Mouse (Mus musculus) lung, embryonic 14.5 days (tissue): ENCODE measurements at regions not wholly inside any gene's neighbourhood (a gene's known extent, or its start where the extent isn't known, plus 50 kb on each side); places are given as distances from the start of the nearest gene placed in this dataset.

Source experiments
- ATAC-seq: fragments of 200-750 bp; cut with Nextera tagmentation; 2 replicates; pipeline ENCODE4 v1.8.0; 2017; ENCODE audit warnings: mild to moderate bottlenecking, moderate TSS enrichment, moderate library complexity; ENCODE audit not compliant: insufficient read depth
- DNase-seq: peaks from one replicate; pipeline ENCODE4 v3.0.0-alpha.2; 2015
- H3K27ac ChIP-seq: fragments of 300-500 bp; sonication (generic); 2 replicates; pipeline ENCODE4 v1.5.1; 2014; ENCODE audit warnings: low read depth, mild to moderate bottlenecking, moderate library complexity
- H3K27me3 ChIP-seq: fragments of 300-500 bp; sonication (generic); 2 replicates; pipeline ENCODE4 v1.6.1; 2014; ENCODE audit warnings: low read length, control low read depth; ENCODE audit not compliant: insufficient read depth
- H3K36me3 ChIP-seq: fragments of 300-500 bp; sonication (generic); 2 replicates; pipeline ENCODE4 v1.6.1; 2014; ENCODE audit warnings: control low read depth; ENCODE audit not compliant: insufficient read depth
- H3K4me1 ChIP-seq: fragments of 300-500 bp; sonication (generic); 2 replicates; pipeline ENCODE4 v1.6.1; 2014; ENCODE audit warnings: antibody characterized with exemption, control low read depth; ENCODE audit not compliant: insufficient read depth
- H3K4me2 ChIP-seq: fragments of 300-500 bp; sonication (generic); 2 replicates; pipeline ENCODE4 v1.6.1; 2014; ENCODE audit warnings: mild to moderate bottlenecking
- H3K4me3 ChIP-seq: fragments of 300-500 bp; sonication (generic); 2 replicates; pipeline ENCODE4 v1.5.1; 2014; ENCODE audit warnings: low read depth, low read length
- H3K9ac ChIP-seq: fragments of 300-500 bp; sonication (generic); 2 replicates; pipeline ENCODE4 v1.6.1; 2014
- H3K9me3 ChIP-seq: fragments of 300-500 bp; sonication (generic); 2 replicates; pipeline ENCODE4 v1.6.1; 2016; ENCODE audit warnings: low read depth, low read length, control low read depth
- CTCF ChIP-seq: IDR thresholded peaks from 2 replicates; pipeline ENCODE4 v1.5.1; 2016; ENCODE audit warnings: antibody characterized with exemption, low read depth
- WGBS: fragments of 180-500 bp; shearing (Covaris S2); extraction: QIAGEN DNeasy Blood & Tissue Kit; methylation state at CpG from one replicate; pipeline ENCODE4 v1.1.7; 2014; 5-methylcytosine and 5-hydroxymethylcytosine counted together

- H3K27ac ChIP-seq = no peak overlapping the region
- no peaks in the 10 kb centered on the region for H3K9me3 ChIP-seq
- H3K4me1 ChIP-seq = no peaks in the 10 kb centered on the region
- TF ChIP-seq CTCF = no peak
- no peak overlapping the region for H3K4me3 ChIP-seq
- H3K9ac ChIP-seq = no peak overlapping the region
- H3K4me2 ChIP-seq = no peak overlapping the region
- WGBS = 76% methylated on average over 2 of the region's 2 CpGs
- DNase-seq (no peak), ATAC-seq (no peak)
- no peaks in the 10 kb centered on the region for H3K27me3 ChIP-seq
- H3K36me3 ChIP-seq = no peaks in the 10 kb centered on the region
Observed at GRCm38 (mm10) chr1:95719449-95719848, 52.1 kb upstream of the St8sia4 start.

- H3K36me3 ChIP-seq = no peaks in the 10 kb centered on the region
Observed at GRCm38 (mm10) chr1:95718794-95719193, 51.4 kb upstream of the St8sia4 start.

More at GRCm38 (mm10) chr1:95718794-95719193, 51.4 kb upstream of the St8sia4 start:
- Histone ChIP-seq H3K4me3 (no peak overlapping the region), H3K27me3 (no peaks in the 10 kb centered on the region), H3K4me2 (no peak overlapping the region), H3K9ac (no peak overlapping the region), H3K4me1 (no peaks in the 10 kb centered on the region), H3K27ac (no peak overlapping the region), H3K9me3 (no peaks in the 10 kb centered on the region)
- DNase-seq (no peak), ATAC-seq (no peak)
- TF ChIP-seq CTCF = no peak
- 73% methylated on average over 1 of the region's 1 CpGs for WGBS
